Mouse (Mus musculus) adrenal gland, postnatal 14 days (tissue): ENCODE data around the gene Bex4. TPM values are rescaled to one million over a fixed set of nuclear protein-coding genes. Genes with fewer than 3 reads are reported as not detected.
A peak's percentile ranks its signal among the peaks of the same experiment; 100 is the strongest.
"Not testable (repeated sequence)": the region's sequence is repeated elsewhere in the genome, so short reads cannot be mapped to it uniquely, and the experiment has no call there.

Experiments used
- DNase-seq: peaks from one replicate; pipeline ENCODE4 v3.0.0; 2021; ENCODE audit warnings: mixed read lengths
- long read RNA-seq, 2 experiments: library from polyadenylated mRNA; stranded (forward); transcript quantifications; one replicate each; pipeline ENCODE4 v2.0.0; 2021
- total RNA-seq: library from RNA; stranded (reverse); gene quantifications from 2 replicates; pipeline ENCODE4 v1.2.3, GENCODE M21; 2021

The Bex4 gene
- total RNA-seq: 13.8 and 14.8 TPM in 2 replicates
- long read RNA-seq, experiment 1, transcript Bex4-201 (3 exons, 837 nt): major isoform, 16 of 17 reads
- long read RNA-seq, experiment 1, partial matches to known transcripts: 1 of 17 reads
- long read RNA-seq, experiment 1, other reads (novel, unspliced or antisense): 0 of 17 reads
- long read RNA-seq, experiment 2, transcript Bex4-201 (3 exons, 837 nt): major isoform, 15 of 16 reads
- long read RNA-seq, experiment 2, partial matches to known transcripts: 0 of 16 reads
- long read RNA-seq, experiment 2, other reads (novel, unspliced or antisense): 1 of 16 reads

- DNase-seq: not testable (repeated sequence)
Measured at GRCm38 (mm10) chrX:136138827-136139639, at the start of gene Bex4. Gene Bex4 (plus strand): TSS chrX:136138996.

- no peak for DNase-seq
Measured at GRCm38 (mm10) chrX:136092497-136093279, 46.1 kb upstream of the Bex4 start.

GRCm38 (mm10) chrX:136094421-136094820, 44.4 kb upstream of the Bex4 start:
- DNase-seq: no peak

GRCm38 (mm10) chrX:136104046-136104723, 34.6 kb upstream of the Bex4 start:
- no peak for DNase-seq

GRCm38 (mm10) chrX:136104724-136105088, 34.1 kb upstream of the Bex4 start:
- DNase-seq: no peak

GRCm38 (mm10) chrX:136107942-136108341, 30.9 kb upstream of the Bex4 start:
- peak; percentile 31 for DNase-seq

- no peak for DNase-seq
Measured at GRCm38 (mm10) chrX:136115015-136115414, 23.8 kb upstream of the Bex4 start.

GRCm38 (mm10) chrX:136115419-136115961, 23.3 kb upstream of the Bex4 start:
- DNase-seq: peak; percentile 55

GRCm38 (mm10) chrX:136127038-136127743, 11.6 kb upstream of the Bex4 start:
- DNase-seq: no peak

- DNase-seq: peak; percentile 42
Measured at GRCm38 (mm10) chrX:136127744-136128064, 11.1 kb upstream of the Bex4 start.

GRCm38 (mm10) chrX:136135559-136135958, 3.2 kb upstream of the Bex4 start:
- DNase-seq: no peak

GRCm38 (mm10) chrX:136139640-136140004, 826 bp downstream of the Bex4 start:
- not testable (repeated sequence) for DNase-seq

- no peak for DNase-seq
Measured at GRCm38 (mm10) chrX:136141385-136141784, 2.6 kb downstream of the Bex4 start.

- DNase-seq: no peak
Measured at GRCm38 (mm10) chrX:136143711-136144110, 4.9 kb downstream of the Bex4 start.

- DNase-seq: no peak
Measured at GRCm38 (mm10) chrX:136144195-136144594, 5.4 kb downstream of the Bex4 start.

- no peak for DNase-seq
Measured at GRCm38 (mm10) chrX:136170625-136171024, 31.8 kb downstream of the Bex4 start.

GRCm38 (mm10) chrX:136171189-136172117, 32.7 kb downstream of the Bex4 start:
- peak; percentile 78 for DNase-seq

GRCm38 (mm10) chrX:136172118-136172551, 33.3 kb downstream of the Bex4 start, which contains the start of gene Tceal8:
Gene Tceal8 (minus strand): TSS chrX:136172342.
- peak; percentile 84 for DNase-seq

GRCm38 (mm10) chrX:136172786-136173185, 34.0 kb downstream of the Bex4 start:
- no peak for DNase-seq
